Mouse (Mus musculus): ENCODE data around the gene Slc9a1. TPM values are rescaled to one million over a fixed set of nuclear protein-coding genes. Genes with fewer than 3 reads are reported as not detected.

Gene Slc9a1
- polyA plus RNA-seq, 1 experiment: 70.6 TPM

DNA sequence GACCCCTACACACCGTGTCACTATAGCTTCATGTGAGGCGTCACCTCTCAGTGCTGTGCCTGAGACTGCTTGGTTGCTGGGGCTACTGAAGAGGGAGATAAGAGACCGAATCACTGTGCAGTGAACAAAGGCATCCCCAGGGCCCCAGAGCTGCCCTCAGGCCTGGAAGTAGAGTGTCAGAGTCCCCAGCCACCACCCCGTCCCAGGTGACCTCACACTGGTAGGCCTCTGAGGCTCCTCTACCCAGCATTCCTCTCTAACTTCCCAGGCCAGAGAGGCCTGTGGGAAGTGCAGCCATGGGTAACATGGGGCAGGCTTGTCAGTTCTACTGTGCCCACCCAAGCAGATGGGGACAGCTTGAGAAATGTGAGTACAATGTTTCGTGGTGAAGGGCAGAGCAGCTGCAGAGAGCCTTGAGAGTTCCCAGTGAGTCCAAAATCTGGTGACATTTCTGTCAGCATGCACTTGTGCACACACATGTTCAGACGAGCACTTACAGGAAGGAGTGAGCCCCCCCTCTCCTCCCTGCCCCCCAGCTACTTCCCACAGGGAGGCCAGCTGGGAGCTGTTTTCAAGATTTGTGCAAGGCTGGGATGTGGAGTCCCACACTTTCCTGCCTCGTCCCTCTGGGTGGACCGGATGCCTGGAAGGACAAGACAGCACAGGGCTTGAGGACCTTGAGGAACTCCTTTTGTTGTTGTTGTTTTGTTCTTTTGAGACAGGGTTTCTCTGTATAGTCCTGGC lies 37.0 kb downstream of the Slc9a1 start:
- TF ChIP-seq GATA1 (IDR thresholded peaks at IDR 0.05; ENCODE audit: low read length): no peak

DNA sequence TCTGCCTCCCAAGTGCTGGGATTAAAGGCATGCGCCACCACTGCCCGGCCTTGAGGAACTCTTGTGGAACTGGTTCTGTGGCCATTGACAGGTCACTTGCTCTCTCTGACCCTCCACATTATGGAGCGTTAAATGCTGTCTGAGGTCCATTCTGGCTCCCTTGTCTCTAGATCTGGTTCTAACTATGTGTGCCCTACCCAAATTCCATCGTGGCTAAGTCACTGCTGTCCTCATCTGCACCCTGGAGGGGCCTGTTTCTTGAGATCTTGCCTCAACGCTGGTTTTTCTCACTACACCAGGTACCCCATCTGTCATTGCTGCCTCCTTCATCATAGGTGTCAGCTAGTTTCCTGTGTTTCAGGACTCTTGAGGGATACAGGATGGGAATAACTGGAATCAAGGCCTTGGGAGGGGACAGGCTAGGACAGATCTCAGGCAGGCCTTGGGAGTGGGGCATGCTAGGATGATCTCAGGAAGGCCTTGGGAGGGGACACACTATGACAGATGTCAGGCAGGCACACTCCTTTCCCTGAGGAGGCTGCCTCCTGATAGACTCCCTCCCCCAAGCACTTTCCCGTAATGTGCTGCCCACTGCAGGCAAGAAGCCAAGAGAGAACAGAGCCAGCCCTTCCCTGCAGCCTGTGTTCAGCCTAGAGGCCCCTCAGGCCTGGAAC lies 37.7 kb downstream of the Slc9a1 start:
- no peak for TF ChIP-seq GATA1 (IDR thresholded peaks at IDR 0.05; ENCODE audit: low read length)

DNA sequence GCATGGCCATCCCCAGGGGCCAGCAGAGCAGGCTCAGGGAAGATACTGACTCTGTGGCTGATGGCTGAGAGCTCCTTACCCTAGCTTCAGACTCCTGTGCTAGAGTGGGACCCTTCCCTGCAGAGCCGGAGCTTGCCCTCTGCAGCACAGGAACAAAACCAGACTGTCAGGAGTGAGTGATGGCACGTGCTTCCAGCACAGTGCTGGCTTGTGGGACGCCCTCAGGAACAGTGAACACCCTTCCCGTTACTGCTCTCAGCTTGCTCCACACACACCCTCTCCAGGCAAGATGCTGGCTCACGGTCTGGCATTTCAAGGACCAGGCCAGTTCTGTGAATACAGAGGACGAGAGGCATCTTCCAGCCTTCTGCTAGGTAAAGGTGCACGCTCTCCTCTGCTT lies 38.5 kb downstream of the Slc9a1 start:
- TF ChIP-seq GATA1 (IDR thresholded peaks at IDR 0.05; ENCODE audit: low read length): no peak

DNA sequence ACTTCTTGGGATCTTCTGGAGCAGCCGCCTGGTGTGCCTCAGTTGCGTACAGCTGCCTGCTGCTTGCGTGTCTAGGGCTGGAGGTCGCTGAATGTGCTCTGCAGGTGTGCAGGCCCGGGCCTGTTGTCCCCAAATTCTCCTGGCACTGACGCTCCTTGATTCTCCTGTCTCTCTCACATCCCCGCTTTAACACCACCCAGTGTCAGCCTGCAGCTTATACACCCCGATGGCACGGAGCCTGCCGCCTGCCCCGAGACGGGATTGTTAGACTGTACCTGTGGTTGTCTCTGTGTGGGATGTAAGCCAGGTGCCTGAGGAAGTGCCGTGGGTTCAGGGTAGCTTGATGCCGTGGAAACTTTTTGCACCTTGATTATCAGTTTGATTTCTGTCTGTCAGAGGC lies 41.5 kb downstream of the Slc9a1 start:
- TF ChIP-seq GATA1 (IDR thresholded peaks at IDR 0.05; ENCODE audit: low read length): no peak

DNA sequence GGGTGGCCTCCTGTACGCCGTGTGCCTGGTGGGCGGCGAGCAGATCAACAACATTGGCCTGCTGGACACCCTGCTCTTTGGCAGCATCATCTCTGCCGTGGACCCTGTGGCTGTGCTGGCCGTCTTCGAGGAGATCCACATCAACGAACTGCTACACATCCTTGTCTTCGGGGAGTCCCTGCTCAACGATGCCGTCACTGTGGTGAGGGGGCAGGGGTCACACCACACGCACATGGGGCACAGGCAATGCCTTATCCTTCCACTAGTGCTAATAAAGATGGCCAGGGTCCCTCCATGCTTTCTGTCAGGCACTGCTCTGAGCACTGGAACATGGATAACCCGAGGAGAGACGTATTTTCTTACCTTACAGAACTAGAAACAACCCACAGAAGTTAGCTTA lies 42.6 kb downstream of the Slc9a1 start:
- TF ChIP-seq GATA1 (IDR thresholded peaks at IDR 0.05; ENCODE audit: low read length): no peak

DNA sequence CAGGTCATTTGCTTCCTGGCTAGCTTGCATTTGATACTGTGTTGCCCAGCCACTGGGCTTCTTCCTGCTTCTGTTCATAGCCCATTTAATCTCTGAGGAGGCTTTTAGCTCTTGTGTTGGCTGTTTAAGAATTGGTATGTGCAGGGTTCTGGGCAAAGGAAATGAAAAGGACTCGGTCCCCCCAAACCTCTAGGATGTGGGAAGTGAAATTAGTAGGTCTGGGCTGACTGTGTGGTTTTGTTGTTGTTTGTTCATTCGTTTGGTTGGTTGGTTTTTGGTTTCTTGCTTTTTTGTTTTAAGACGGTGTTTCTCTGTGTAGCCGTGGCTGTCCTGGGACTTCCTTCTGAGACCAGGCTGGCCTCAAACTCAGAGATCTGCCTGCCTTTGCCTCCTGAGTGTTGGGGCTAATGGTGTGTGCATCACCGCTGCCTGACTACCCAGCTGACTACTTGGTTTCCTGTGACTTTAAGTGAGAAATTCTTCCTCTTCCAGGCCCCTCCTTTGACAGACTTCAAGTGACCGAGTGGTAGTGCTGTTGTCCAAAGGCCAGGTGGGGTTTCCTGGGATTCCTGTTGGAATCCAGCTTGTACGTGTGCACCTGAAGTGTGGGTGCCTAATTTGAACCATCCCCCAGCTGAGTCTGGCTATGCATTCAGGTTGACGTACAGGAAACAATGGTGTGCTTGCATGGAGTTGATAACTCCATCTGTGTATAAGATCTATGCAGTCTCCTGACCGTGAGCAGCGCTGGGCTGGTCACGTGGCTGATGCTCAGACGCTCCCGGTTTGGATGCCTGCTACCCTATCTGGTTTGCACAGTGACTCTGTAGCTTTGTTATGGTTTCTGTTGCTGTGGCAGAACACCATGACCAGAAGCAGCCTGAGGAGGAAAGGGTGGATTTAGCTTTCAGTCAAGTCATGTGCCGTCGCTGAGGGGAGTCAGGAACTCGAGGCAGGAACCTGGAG lies 43.4 kb downstream of the Slc9a1 start:
- peak; percentile 95 for TF ChIP-seq GATA1 (IDR thresholded peaks at IDR 0.05; ENCODE audit: low read length)

DNA sequence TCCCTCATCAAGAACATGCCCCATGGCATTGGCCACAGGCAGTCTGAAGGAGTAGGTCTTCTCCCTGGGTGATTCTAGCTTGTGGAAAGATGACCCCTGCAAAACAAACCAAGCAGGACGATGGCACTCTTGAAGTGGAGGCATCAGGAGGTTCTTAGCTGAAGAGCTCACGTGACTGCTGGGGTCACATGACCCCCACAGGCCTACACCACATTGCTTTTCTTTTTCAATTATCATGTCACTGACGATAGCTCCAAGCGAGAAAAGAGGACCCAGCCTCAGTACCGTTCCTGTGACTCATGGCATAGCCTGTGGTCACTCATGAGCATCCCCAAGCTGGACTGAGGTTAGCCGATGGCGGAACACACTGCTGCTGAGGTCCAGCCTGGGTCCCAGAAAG lies 44.1 kb downstream of the Slc9a1 start:
- no peak for TF ChIP-seq GATA1 (IDR thresholded peaks at IDR 0.05; ENCODE audit: low read length)

DNA sequence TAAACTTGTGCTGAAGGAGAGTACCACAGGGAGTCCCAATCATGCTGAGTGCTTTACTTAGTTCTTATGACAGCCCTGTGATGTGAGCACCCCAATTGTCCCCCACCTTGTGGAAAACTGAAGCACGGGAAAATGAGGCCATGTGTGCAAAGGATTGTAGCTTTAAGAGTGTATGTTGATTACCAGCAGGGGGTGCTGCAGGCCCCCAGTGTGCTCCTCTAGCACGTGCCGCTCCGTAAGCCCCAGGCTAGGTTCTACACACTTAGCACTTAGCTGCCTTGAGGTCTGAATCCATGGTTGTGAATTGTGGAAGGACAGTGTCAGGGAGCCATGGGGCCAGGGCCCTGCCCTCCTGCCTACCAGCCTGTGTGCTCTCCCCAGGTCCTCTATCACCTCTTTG lies 45.4 kb downstream of the Slc9a1 start:
- TF ChIP-seq GATA1 (IDR thresholded peaks at IDR 0.05; ENCODE audit: low read length): no peak

DNA sequence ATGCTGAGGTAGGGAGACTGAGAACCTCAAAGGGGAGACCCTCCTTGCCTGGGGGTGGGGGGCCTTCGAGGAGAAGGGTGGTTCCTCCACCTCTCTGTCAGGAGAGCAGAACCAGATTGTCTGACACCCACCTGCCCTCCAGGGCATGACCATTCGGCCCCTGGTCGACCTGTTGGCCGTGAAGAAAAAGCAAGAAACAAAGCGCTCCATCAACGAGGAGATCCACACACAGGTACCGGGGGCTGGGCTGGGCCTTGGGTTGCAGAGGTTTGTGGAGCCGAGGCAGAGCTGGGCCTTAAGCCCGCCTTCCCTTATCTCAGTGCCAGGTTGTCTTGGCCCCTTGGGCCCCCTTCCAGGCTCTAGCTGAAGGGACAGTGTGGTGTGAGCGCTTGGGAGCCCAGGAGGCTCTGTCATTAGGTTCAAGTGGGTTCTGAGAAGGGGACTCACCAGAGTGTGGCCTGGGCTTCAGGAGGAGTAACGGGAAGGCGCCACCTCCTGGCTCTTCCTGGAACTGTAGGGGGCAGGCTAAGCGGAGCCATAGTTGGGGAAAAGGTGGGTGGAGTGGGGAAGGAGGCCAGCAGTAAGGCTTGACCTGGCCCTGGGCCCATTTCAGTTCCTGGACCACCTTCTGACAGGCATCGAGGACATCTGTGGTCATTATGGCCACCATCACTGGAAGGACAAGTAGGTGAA lies 50.0 kb downstream of the Slc9a1 start:
- no peak for TF ChIP-seq GATA1 (IDR thresholded peaks at IDR 0.05; ENCODE audit: low read length)

DNA sequence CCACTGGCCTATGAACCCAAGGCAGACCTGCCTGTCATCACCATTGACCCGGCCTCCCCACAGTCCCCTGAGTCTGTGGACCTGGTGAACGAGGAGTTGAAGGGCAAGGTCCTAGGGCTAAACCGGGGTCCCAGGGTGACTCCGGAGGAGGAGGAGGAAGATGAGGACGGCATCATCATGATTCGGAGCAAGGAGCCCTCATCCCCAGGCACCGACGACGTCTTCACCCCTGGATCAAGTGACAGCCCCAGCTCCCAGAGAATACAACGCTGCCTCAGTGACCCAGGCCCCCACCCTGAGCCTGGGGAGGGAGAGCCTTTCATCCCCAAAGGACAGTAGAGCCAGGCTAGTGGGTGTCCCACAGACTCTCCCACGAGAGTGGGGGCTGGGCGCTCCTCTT lies 52.5 kb downstream of the Slc9a1 start:
- no peak for TF ChIP-seq GATA1 (IDR thresholded peaks at IDR 0.05; ENCODE audit: low read length)

DNA sequence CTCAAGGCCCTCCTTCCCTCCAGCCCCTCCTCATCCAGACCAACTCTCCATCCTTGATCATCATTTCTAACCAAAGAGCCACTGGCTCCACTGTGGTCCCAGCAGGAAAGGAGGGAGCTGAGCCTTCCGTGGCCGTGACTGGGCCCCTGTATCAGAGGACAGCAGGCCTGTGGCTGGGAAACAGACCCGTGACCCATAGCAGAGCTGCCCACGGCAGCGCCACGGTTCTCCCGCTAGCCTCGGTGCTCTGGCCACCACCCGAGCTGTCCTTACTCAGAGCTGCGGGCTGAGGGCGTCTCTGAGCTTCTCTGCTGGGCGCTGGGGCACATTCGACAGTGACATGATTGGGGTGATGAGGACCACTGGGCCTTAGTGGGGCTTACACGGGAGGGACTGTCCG lies 53.1 kb downstream of the Slc9a1 start:
- no peak for TF ChIP-seq GATA1 (IDR thresholded peaks at IDR 0.05; ENCODE audit: low read length)

DNA sequence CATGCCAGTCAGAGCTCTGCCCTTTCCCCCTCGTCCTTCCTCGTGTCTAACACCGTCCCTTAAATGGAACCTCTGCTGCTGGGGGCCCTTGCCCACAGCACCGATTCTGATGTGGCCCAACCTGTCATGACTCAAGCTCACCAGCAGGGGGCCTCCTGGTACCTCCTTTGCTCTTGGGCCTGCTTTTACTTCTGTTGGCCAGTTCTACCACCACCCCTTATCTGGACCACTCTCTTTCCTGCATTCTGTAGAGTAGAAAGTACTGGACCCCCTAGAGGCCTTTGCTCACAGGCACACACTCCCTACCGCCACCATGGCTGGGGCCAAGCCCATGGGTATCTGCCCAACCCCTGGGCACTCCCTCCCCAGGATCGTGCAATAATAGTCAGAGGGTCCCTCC lies 53.6 kb downstream of the Slc9a1 start:
- no peak for TF ChIP-seq GATA1 (IDR thresholded peaks at IDR 0.05; ENCODE audit: low read length)

DNA sequence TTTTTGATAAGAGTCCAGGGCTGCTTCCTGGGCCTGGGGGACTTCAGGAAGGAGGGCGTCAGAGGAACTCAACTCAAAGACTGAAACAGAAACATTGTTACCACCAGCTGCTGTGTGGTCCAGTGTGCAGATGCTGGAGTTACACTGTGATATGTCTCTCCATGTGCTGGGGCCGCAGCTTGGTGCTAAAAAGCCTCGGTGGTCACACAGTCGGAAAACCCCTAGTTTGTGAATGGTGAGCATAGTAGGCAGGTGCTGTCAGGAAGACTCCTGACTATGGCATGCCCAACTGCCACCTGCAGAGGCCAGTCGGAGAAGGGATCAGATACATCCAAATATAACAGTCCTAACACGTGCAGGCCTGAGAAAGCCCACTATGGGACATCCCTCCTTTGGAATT lies 54.2 kb downstream of the Slc9a1 start:
- no peak for TF ChIP-seq GATA1 (IDR thresholded peaks at IDR 0.05; ENCODE audit: low read length)

DNA sequence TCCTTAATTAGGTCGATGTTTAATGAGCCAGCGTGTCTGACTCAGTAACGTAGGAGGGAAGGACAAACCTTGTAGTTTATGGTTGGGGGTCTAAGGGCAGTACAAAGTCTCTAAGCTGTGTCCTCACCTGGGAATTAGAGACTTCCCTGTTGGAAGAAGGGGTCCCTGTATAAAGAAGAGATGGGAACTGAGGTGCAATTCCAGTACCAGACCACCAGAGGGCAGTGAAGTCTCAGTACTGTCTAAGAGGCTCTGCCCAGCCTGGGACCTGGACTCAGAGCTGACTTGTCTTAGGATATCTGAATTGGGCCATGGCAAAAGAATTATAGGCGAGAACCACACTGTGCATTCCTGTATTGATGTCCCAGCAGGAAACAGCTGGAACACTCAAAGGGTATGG lies 54.6 kb downstream of the Slc9a1 start:
- no peak for TF ChIP-seq GATA1 (IDR thresholded peaks at IDR 0.05; ENCODE audit: low read length)

DNA sequence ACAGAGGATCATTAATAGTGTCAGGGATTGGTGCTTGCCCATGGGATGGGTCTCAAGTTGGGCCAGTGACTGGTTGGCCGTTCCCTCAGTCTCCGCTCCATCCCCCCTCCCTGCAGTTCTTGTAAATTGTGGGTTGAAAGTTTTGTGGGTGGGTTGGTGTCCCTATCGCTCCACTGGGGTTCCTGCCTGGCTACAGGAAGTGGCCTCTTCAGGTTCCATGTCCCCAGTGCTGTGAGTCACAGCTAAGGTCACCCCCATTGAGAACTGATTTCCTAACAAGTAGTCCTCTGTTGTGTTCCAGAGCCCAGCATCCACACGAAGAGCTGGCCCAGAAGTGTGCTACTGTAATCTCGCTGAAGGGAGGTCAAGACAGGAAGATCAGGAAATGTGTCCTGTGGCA lies 56.6 kb downstream of the Slc9a1 start:
- TF ChIP-seq GATA1 (IDR thresholded peaks at IDR 0.05; ENCODE audit: low read length): no peak

Data from G1E-ER4 (cell line).